Mouse (Mus musculus): ENCODE measurements at regions not wholly inside any gene's neighbourhood (a gene's known extent, or its start where the extent isn't known, plus 50 kb on each side); places are given as distances from the start of the nearest gene placed in this dataset.

- H3K9me3 ChIP-seq (replicated peaks), result no peaks in the 10 kb centered on the region
- ATAC-seq (ENCODE audit: low read depth) (no peak), DNase-seq (no peak)
- H3K27me3 ChIP-seq, result no peaks in the 10 kb centered on the region
- no peak overlapping the region for H3K9ac ChIP-seq
- H3K4me2 ChIP-seq, result no peak overlapping the region
- no peak overlapping the region for H3K27ac ChIP-seq
- no peaks in the 10 kb centered on the region for H3K36me3 ChIP-seq
- no peaks in the 10 kb centered on the region for H3K4me1 ChIP-seq (replicated peaks)
- no peak overlapping the region for H3K4me3 ChIP-seq (replicated peaks)
Observed at GRCm38 (mm10) chr15:50472626-50473025, 3412.1 kb upstream of the Gm7489 start.

GRCm38 (mm10) chr15:50498716-50499115 lies 3386.0 kb upstream of the Gm7489 start:
- H3K27ac ChIP-seq, result no peak overlapping the region
- H3K4me2 ChIP-seq, result no peak overlapping the region
- H3K4me1 ChIP-seq (replicated peaks), result peaks cover 6% of the 10 kb centered on the region
- no peak overlapping the region for H3K4me3 ChIP-seq (replicated peaks)
- 32% methylated on average over 2 of the region's 2 CpGs for WGBS (ENCODE audit: insufficient replicate concordance)
- no peaks in the 10 kb centered on the region for H3K27me3 ChIP-seq
- no peaks in the 10 kb centered on the region for H3K9me3 ChIP-seq (replicated peaks)
- H3K36me3 ChIP-seq, result no peaks in the 10 kb centered on the region
- peak; percentile 84 for ATAC-seq (ENCODE audit: low read depth)
- H3K9ac ChIP-seq, result no peak overlapping the region
- no peak for DNase-seq

- peak overlapping the region; percentile 36 for H3K4me2 ChIP-seq
- no peak overlapping the region for H3K9ac ChIP-seq
- H3K27ac ChIP-seq, result peak overlapping the region; percentile 77
- peak; percentile 45 for DNase-seq
- no peaks in the 10 kb centered on the region for H3K36me3 ChIP-seq
- H3K4me1 ChIP-seq (replicated peaks), result peaks cover 25% of the 10 kb centered on the region
- WGBS (ENCODE audit: insufficient replicate concordance), result 21% methylated on average over 3 of the region's 3 CpGs
- no peaks in the 10 kb centered on the region for H3K27me3 ChIP-seq
- H3K4me3 ChIP-seq (replicated peaks), result no peak overlapping the region
- H3K9me3 ChIP-seq (replicated peaks), result no peaks in the 10 kb centered on the region
- peak; percentile 94 for ATAC-seq (ENCODE audit: low read depth)
Observed at GRCm38 (mm10) chr15:50507999-50508624, 3376.6 kb upstream of the Gm7489 start.

- no peak overlapping the region for H3K4me2 ChIP-seq
- DNase-seq (no peak), ATAC-seq (ENCODE audit: low read depth) (no peak)
- H3K9me3 ChIP-seq (replicated peaks), result no peaks in the 10 kb centered on the region
- H3K9ac ChIP-seq, result no peak overlapping the region
- H3K27ac ChIP-seq, result no peak overlapping the region
- no peaks in the 10 kb centered on the region for H3K36me3 ChIP-seq
- no peaks in the 10 kb centered on the region for H3K27me3 ChIP-seq
- 43% methylated on average over 5 of the region's 5 CpGs for WGBS (ENCODE audit: insufficient replicate concordance)
- H3K4me1 ChIP-seq (replicated peaks), result peaks cover 10% of the 10 kb centered on the region
- no peak overlapping the region for H3K4me3 ChIP-seq (replicated peaks)
Observed at GRCm38 (mm10) chr15:50513036-50513435, 3371.7 kb upstream of the Gm7489 start.

GRCm38 (mm10) chr15:50524841-50525240 lies 3359.9 kb upstream of the Gm7489 start:
- H3K27me3 ChIP-seq, result no peaks in the 10 kb centered on the region
- H3K4me2 ChIP-seq, result no peak overlapping the region
- H3K9me3 ChIP-seq (replicated peaks), result no peaks in the 10 kb centered on the region
- 75% methylated on average over 2 of the region's 2 CpGs for WGBS (ENCODE audit: insufficient replicate concordance)
- H3K36me3 ChIP-seq, result no peaks in the 10 kb centered on the region
- DNase-seq, result no peak
- ATAC-seq (ENCODE audit: low read depth), result no peak
- no peaks in the 10 kb centered on the region for H3K4me1 ChIP-seq (replicated peaks)
- no peak overlapping the region for H3K4me3 ChIP-seq (replicated peaks)
- H3K9ac ChIP-seq, result no peak overlapping the region
- no peak overlapping the region for H3K27ac ChIP-seq

- Histone ChIP-seq H3K4me2 (no peak overlapping the region), H3K27ac (no peak overlapping the region), H3K9ac (no peak overlapping the region), H3K9me3 (replicated peaks) (no peaks in the 10 kb centered on the region), H3K36me3 (no peaks in the 10 kb centered on the region), H3K4me1 (replicated peaks) (no peaks in the 10 kb centered on the region), H3K27me3 (no peaks in the 10 kb centered on the region), H3K4me3 (replicated peaks) (no peak overlapping the region)
- DNase-seq (no peak), ATAC-seq (ENCODE audit: low read depth) (no peak)
- WGBS (ENCODE audit: insufficient replicate concordance), result 67% methylated on average over 1 of the region's 1 CpGs
Observed at GRCm38 (mm10) chr15:50534490-50534889, 3350.2 kb upstream of the Gm7489 start.

- no peaks in the 10 kb centered on the region for H3K27me3 ChIP-seq
- no peak for ATAC-seq (ENCODE audit: low read depth)
- H3K4me1 ChIP-seq (replicated peaks), result no peaks in the 10 kb centered on the region
- WGBS (ENCODE audit: insufficient replicate concordance), result 64% methylated on average over 3 of the region's 3 CpGs
- no peak overlapping the region for H3K27ac ChIP-seq
- H3K9ac ChIP-seq, result no peak overlapping the region
- H3K9me3 ChIP-seq (replicated peaks), result no peaks in the 10 kb centered on the region
- H3K4me2 ChIP-seq, result no peak overlapping the region
- no peak overlapping the region for H3K4me3 ChIP-seq (replicated peaks)
- DNase-seq, result no peak
- no peaks in the 10 kb centered on the region for H3K36me3 ChIP-seq
Observed at GRCm38 (mm10) chr15:50563611-50564010, 3321.1 kb upstream of the Gm7489 start.

- ATAC-seq (ENCODE audit: low read depth) (peak; percentile 74), DNase-seq (peak; percentile 27)
- WGBS (ENCODE audit: insufficient replicate concordance), result 51% methylated on average over 5 of the region's 5 CpGs
- Histone ChIP-seq H3K4me2 (no peak overlapping the region), H3K4me3 (replicated peaks) (no peak overlapping the region), H3K9ac (no peak overlapping the region), H3K27me3 (no peaks in the 10 kb centered on the region), H3K4me1 (replicated peaks) (no peaks in the 10 kb centered on the region), H3K36me3 (no peaks in the 10 kb centered on the region), H3K9me3 (replicated peaks) (no peaks in the 10 kb centered on the region), H3K27ac (no peak overlapping the region)
Observed at GRCm38 (mm10) chr15:50580811-50581210, 3303.9 kb upstream of the Gm7489 start.

- Histone ChIP-seq H3K9ac (no peak overlapping the region), H3K9me3 (replicated peaks) (no peaks in the 10 kb centered on the region), H3K4me1 (replicated peaks) (no peaks in the 10 kb centered on the region), H3K4me2 (no peak overlapping the region), H3K36me3 (no peaks in the 10 kb centered on the region), H3K4me3 (replicated peaks) (no peak overlapping the region), H3K27me3 (no peaks in the 10 kb centered on the region), H3K27ac (no peak overlapping the region)
- no peak for DNase-seq
- ATAC-seq (ENCODE audit: low read depth), result no peak
Observed at GRCm38 (mm10) chr15:50583951-50584350, 3300.8 kb upstream of the Gm7489 start.

- no peak overlapping the region for H3K9ac ChIP-seq
- H3K27ac ChIP-seq, result no peak overlapping the region
- ATAC-seq (ENCODE audit: low read depth) (no peak), DNase-seq (no peak)
- WGBS (ENCODE audit: insufficient replicate concordance), result 69% methylated on average over 6 of the region's 6 CpGs
- no peak overlapping the region for H3K4me3 ChIP-seq (replicated peaks)
- no peaks in the 10 kb centered on the region for H3K9me3 ChIP-seq (replicated peaks)
- H3K36me3 ChIP-seq, result no peaks in the 10 kb centered on the region
- H3K27me3 ChIP-seq, result no peaks in the 10 kb centered on the region
- H3K4me2 ChIP-seq, result no peak overlapping the region
- H3K4me1 ChIP-seq (replicated peaks), result no peaks in the 10 kb centered on the region
Observed at GRCm38 (mm10) chr15:50585496-50585895, 3299.2 kb upstream of the Gm7489 start.

Measured in liver, embryonic 13.5 days (tissue).